Mouse (Mus musculus): ENCODE data around the gene Gtf2h1. TPM values are rescaled to one million over a fixed set of nuclear protein-coding genes. Genes with fewer than 3 reads are reported as not detected.

Gene Gtf2h1
- total RNA-seq, 1 experiment, result 71.7 TPM

DNA sequence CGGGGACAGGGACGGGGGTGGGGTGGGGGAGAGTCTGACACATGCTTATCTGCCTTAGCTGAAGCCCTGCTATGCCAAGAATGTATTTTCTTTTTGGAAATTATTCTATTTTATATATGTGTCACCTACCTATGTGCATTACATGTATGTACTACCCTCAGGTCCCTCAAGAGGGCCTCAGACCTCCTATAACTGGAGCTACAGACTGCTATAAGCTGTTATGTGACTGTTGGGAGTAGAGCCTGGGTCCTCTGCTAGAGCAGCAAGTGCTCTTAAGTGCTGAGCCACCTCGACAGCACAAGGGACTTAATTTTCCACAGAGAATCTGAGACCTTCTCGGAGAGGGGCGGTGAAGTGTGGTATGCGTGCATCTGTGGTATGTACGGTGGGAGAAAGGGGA, 27.5 kb upstream of the Gtf2h1 start:
- Histone ChIP-seq H3K27ac (ENCODE audit: insufficient read depth, low read depth, low read length, poor library complexity, severe bottlenecking) (no peak overlapping the region), H3K9ac (ENCODE audit: insufficient read depth, low read depth, low read length, poor library complexity, severe bottlenecking) (no peak overlapping the region), H3K4me3 (ENCODE audit: insufficient read depth in 1 of 2, low read depth in 1 of 2, low read length in 2 of 2, poor library complexity in 1 of 2, severe bottlenecking in 1 of 2) (0 out of 4 replicates have a peak overlapping the region, but pooled peaks of 1 of the 2 experiments have one; percentile 13), H3K4me1 (ENCODE audit: control insufficient read depth in 2 of 2, insufficient read depth in 2 of 2, low read length in 2 of 2, poor library complexity in 1 of 2) (peaks cover 0 to 3% of the 10 kb centered on the region in 2 experiments; a peak in 2 of 4 replicates), H3K9me3 (ENCODE audit: control insufficient read depth, insufficient read depth, low read depth, low read length) (no peaks in the 10 kb centered on the region), H3K36me3 (ENCODE audit: control insufficient read depth, insufficient read depth, low read length, poor library complexity, severe bottlenecking) (peaks cover 7% of the 10 kb centered on the region)
- in situ Hi-C loops (cut with MboI; ENCODE audit: low sequenced_read_pairs in 2 of 2, unreplicated experiment in 2 of 2), result no loop called here
- no peak for DNase-seq (ENCODE audit: low read depth, low spot score)
- TF ChIP-seq MAFK (IDR thresholded peaks at IDR 0.05; ENCODE audit: insufficient read depth, low read depth, low read length) (no peak), ZNF384 (IDR thresholded peaks at IDR 0.05; ENCODE audit: low read depth, low read length) (no peak), CHD2 (IDR thresholded peaks at IDR 0.05; ENCODE audit: low read depth, low read length) (no peak), HCFC1 (IDR thresholded peaks at IDR 0.05; ENCODE audit: borderline replicate concordance, insufficient read depth, low read length) (no peak), ZC3H11A (IDR thresholded peaks at IDR 0.05; ENCODE audit: borderline replicate concordance, low read depth, low read length) (no peak)

DNA sequence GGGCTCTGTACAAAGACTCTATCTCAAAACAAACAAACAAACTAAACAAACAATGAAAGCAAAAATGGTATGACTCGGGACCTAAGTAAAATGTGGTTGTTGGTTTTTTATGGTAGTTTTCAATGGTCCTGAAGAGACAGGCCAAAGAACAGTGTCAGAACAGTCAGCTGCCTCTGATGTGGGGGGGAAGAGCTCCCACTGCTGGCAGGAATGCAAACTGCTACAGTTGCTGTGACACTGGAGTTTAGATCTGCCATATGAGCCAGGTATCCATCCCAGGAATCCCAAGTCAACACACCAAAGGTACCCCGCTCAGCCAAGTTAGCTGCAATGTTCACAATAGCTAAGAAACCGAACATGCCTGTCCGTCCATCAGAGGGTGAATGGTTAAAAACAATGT, 25.2 kb upstream of the Gtf2h1 start:
- Histone ChIP-seq H3K27ac (ENCODE audit: insufficient read depth, low read depth, low read length, poor library complexity, severe bottlenecking) (no peak overlapping the region), H3K9me3 (ENCODE audit: control insufficient read depth, insufficient read depth, low read depth, low read length) (no peaks in the 10 kb centered on the region), H3K9ac (ENCODE audit: insufficient read depth, low read depth, low read length, poor library complexity, severe bottlenecking) (no peak overlapping the region), H3K4me3 (ENCODE audit: insufficient read depth in 1 of 2, low read depth in 1 of 2, low read length in 2 of 2, poor library complexity in 1 of 2, severe bottlenecking in 1 of 2) (no peak overlapping the region), H3K4me1 (ENCODE audit: control insufficient read depth in 2 of 2, insufficient read depth in 2 of 2, low read length in 2 of 2, poor library complexity in 1 of 2) (peaks cover 0 to 3% of the 10 kb centered on the region in 2 experiments; a peak in 2 of 4 replicates), H3K36me3 (ENCODE audit: control insufficient read depth, insufficient read depth, low read length, poor library complexity, severe bottlenecking) (peaks cover 7% of the 10 kb centered on the region)
- in situ Hi-C loops (cut with MboI; ENCODE audit: low sequenced_read_pairs in 2 of 2, unreplicated experiment in 2 of 2), result no loop called here
- peak; percentile 65 for DNase-seq (ENCODE audit: low read depth, low spot score)
- no peak for TF ChIP-seq HCFC1 (IDR thresholded peaks at IDR 0.05; ENCODE audit: borderline replicate concordance, insufficient read depth, low read length)
- TF ChIP-seq ZNF384 (IDR thresholded peaks at IDR 0.05; ENCODE audit: low read depth, low read length), result peak; percentile 83
- no peak for TF ChIP-seq ZC3H11A (IDR thresholded peaks at IDR 0.05; ENCODE audit: borderline replicate concordance, low read depth, low read length)

DNA sequence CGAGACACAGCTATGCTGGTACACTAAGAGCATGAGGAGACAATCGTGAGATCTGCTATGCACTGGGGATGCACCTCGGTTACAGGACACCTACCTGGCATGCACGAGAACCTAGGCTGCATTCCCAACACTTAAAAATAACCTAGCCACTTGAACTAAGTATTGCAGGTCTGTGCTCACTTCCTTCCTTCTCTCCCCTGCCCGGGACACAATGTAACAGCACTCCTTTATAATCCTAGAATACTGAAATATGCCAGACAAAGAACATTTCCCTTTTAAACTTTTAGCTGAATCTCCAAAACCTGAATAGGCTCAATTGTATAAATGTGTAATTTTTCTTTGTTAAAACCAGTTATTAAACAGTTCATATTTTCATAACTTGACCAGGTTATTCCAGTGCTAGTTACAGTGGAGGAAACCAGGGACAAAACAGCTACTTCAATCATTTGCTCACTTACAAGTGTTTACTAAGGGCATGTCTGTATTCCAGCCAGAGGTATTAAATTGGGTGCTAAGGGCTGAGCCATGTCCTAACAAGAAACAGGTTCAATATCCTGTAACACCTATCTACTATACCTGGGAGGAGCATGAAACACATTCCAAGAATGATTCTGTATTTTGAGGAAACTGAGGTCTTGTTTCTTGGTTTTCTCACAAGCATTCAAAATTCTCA, 6.6 kb upstream of the Gtf2h1 start:
- H3K9ac ChIP-seq (ENCODE audit: insufficient read depth, low read depth, low read length, poor library complexity, severe bottlenecking), result no peak overlapping the region
- H3K4me3 ChIP-seq (ENCODE audit: insufficient read depth in 1 of 2, low read depth in 1 of 2, low read length in 2 of 2, poor library complexity in 1 of 2, severe bottlenecking in 1 of 2), result no peak overlapping the region
- in situ Hi-C loops (cut with MboI; ENCODE audit: low sequenced_read_pairs in 2 of 2, unreplicated experiment in 2 of 2), result no loop called here

DNA sequence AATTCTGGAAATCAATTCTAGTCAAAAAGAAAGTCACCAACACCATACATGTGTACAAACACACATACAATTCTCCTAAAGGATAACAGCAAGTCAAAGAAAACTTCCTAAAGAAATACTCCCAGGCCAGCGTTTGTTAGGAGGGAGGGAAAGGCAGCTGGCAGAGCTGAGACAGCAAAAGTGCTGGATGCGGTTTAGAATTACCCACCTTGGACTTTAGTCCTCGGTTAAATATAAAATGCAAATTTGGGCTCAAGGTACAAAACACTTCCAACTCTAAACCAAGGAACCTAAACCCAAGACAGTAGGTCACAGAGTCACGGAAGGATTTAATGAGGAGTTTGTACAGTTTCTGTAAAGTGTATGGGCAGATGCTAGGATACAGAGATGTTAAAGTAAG, 2.0 kb upstream of the Gtf2h1 start:
- Histone ChIP-seq H3K27ac (ENCODE audit: insufficient read depth, low read depth, low read length, poor library complexity, severe bottlenecking) (no peak overlapping the region), H3K4me3 (ENCODE audit: insufficient read depth in 1 of 2, low read depth in 1 of 2, low read length in 2 of 2, poor library complexity in 1 of 2, severe bottlenecking in 1 of 2) (no peak overlapping the region), H3K9ac (ENCODE audit: insufficient read depth, low read depth, low read length, poor library complexity, severe bottlenecking) (no peak overlapping the region), H3K36me3 (ENCODE audit: control insufficient read depth, insufficient read depth, low read length, poor library complexity, severe bottlenecking) (no peaks in the 10 kb centered on the region), H3K9me3 (ENCODE audit: control insufficient read depth, insufficient read depth, low read depth, low read length) (no peaks in the 10 kb centered on the region), H3K4me1 (ENCODE audit: control insufficient read depth in 2 of 2, insufficient read depth in 2 of 2, low read length in 2 of 2, poor library complexity in 1 of 2) (peaks cover 0 to 3% of the 10 kb centered on the region in 2 experiments; a peak in 1 of 4 replicates)
- in situ Hi-C loops (cut with MboI; ENCODE audit: low sequenced_read_pairs in 2 of 2, unreplicated experiment in 2 of 2), result no loop called here
- no peak for DNase-seq (ENCODE audit: low read depth, low spot score)
- TF ChIP-seq ZNF384 (IDR thresholded peaks at IDR 0.05; ENCODE audit: low read depth, low read length) (no peak), HCFC1 (IDR thresholded peaks at IDR 0.05; ENCODE audit: borderline replicate concordance, insufficient read depth, low read length) (no peak), ZC3H11A (IDR thresholded peaks at IDR 0.05; ENCODE audit: borderline replicate concordance, low read depth, low read length) (no peak), MAFK (IDR thresholded peaks at IDR 0.05; ENCODE audit: insufficient read depth, low read depth, low read length) (no peak), CHD2 (IDR thresholded peaks at IDR 0.05; ENCODE audit: low read depth, low read length) (no peak)

More for the DNA sequence above, 6.6 kb upstream of the Gtf2h1 start:
- Histone ChIP-seq H3K4me1 (ENCODE audit: control insufficient read depth in 2 of 2, insufficient read depth in 2 of 2, low read length in 2 of 2, poor library complexity in 1 of 2) (no peaks in the 10 kb centered on the region), H3K36me3 (ENCODE audit: control insufficient read depth, insufficient read depth, low read length, poor library complexity, severe bottlenecking) (no peaks in the 10 kb centered on the region; the same call in 1 of the 2 replicates), H3K27ac (ENCODE audit: insufficient read depth, low read depth, low read length, poor library complexity, severe bottlenecking) (no peak overlapping the region), H3K9me3 (ENCODE audit: control insufficient read depth, insufficient read depth, low read depth, low read length) (no peaks in the 10 kb centered on the region)
- no peak for DNase-seq (ENCODE audit: low read depth, low spot score)
- TF ChIP-seq CHD2 (IDR thresholded peaks at IDR 0.05; ENCODE audit: low read depth, low read length) (no peak), ZNF384 (IDR thresholded peaks at IDR 0.05; ENCODE audit: low read depth, low read length) (no peak), MAFK (IDR thresholded peaks at IDR 0.05; ENCODE audit: insufficient read depth, low read depth, low read length) (no peak), ZC3H11A (IDR thresholded peaks at IDR 0.05; ENCODE audit: borderline replicate concordance, low read depth, low read length) (no peak), HCFC1 (IDR thresholded peaks at IDR 0.05; ENCODE audit: borderline replicate concordance, insufficient read depth, low read length) (no peak)
